Mouse (Mus musculus): ENCODE measurements around the gene Reps2.

DNA sequence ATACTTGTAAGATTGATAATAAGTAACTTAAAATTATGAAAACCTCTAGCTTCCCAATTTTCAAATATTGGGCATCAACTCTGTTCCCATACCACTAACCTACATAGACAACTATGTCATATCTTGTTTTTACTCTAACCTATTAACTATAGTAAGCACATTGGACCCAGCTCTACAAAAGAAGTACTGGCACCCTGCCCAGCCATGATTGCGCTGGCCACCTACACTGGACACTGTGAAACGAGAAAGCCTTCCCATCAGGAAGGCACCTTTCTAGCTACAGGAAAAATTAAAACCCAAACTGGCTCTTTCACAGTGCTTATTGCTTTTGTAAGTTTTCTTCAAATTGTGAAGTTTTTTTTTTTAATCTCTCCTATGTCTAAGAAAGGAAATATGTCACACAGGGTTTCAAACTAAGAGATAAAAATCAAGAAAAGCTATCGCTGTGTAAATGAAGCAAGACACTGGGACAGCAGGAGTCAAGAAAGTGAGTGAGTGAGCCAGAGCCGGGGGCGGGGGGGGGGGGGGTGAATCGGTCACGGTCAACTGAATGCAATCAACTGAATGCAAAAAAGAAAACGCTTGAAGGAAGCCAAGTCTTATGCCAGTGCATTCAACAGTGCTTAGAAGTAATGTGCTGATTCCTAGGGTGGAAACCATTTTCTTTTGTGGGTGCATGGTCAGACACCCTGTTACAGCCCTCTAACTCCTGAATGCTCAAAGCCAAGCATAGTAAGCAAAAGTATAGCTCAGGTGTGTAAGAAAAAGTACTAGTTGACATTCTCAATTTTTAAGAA lies 52.2 kb downstream of the Reps2 start:
- TF ChIP-seq GATA1 (IDR thresholded peaks at IDR 0.05; ENCODE audit: borderline replicate concordance, low read length) (no peak), FLI1 (IDR thresholded peaks at IDR 0.05; ENCODE audit: low read length) (no peak)

Data from megakaryocyte, embryonic 14.5 days (primary cell).